Mouse (Mus musculus) effector memory CD4-positive, alpha-beta T cell, adult 7 months (primary cell): ENCODE measurements around the gene Tnn. TPM values are rescaled to one million over a fixed set of nuclear protein-coding genes. Genes with fewer than 3 reads are reported as not detected.

Experiments used
- polyA plus RNA-seq: library from polyadenylated mRNA; unstranded; fragments of 100-300 nt; shearing (Covaris generic); gene quantifications from one replicate; pipeline ENCODE4 v1.2.1, GENCODE M21; 2017

Tnn gene
- polyA plus RNA-seq = not detected

DNA sequence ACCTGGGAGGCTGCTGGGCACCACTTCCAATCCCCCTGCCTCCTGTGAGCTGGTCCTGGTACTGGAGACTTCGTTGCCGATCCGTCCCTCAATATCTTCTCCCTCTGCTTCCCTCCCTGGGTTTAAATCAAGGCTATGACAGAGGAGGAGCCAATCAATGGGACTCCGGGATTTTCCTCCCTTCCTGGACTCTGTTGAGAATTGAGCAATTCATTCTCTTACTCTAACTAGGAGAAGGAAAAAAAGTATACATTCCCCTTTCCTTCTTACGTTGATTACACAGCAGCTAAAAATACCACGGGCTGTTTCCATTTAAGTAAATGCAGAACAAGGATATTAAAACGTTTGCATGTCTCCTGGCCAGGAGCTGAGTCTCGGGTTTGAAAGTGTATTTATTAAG is at the start of gene Tnn:
Gene Tnn (minus strand): TSS at position 101 of the 400 bp plus-strand sequence.

DNA sequence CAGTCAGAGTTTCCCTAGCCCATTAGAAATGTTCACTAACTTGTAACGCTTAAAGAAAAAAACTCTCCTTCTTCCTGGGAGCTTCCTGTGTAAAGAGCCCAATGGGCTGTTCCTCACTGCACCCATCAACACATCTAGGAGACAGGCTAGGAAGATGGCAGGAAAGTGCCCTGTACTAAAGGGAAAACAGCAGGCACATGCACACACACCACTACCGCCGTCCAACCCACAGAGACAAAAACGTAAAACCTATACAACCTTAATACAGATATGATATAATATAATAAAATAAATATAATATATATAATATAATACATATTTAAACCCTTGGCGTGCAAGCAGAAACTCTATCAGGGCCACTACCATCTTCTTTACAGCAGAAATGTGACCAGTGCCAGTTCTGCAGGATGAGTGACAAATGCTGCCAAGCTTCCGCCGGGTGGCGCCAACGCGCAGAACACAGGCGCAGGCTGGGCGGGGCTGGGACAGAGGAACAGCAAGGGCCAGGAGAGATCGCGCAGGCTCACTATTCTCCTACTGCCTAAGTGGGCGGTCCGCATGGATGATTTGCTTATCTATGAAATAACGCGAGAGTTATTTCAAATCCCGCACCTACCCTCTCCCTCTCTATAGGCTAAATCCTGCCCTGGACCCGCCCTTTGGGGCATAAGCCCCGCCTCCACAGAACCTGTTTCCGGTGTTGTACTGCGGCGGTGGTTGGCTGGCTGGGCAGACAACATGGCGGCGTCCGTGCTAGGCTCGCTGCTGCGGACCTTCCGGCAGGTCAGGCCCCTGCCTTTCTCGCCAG is 41.4 kb upstream of the Tnn start, which contains the start of gene Mrps14:
Gene Mrps14 (plus strand): TSS at position 687 of the 808 bp plus-strand sequence.

DNA sequence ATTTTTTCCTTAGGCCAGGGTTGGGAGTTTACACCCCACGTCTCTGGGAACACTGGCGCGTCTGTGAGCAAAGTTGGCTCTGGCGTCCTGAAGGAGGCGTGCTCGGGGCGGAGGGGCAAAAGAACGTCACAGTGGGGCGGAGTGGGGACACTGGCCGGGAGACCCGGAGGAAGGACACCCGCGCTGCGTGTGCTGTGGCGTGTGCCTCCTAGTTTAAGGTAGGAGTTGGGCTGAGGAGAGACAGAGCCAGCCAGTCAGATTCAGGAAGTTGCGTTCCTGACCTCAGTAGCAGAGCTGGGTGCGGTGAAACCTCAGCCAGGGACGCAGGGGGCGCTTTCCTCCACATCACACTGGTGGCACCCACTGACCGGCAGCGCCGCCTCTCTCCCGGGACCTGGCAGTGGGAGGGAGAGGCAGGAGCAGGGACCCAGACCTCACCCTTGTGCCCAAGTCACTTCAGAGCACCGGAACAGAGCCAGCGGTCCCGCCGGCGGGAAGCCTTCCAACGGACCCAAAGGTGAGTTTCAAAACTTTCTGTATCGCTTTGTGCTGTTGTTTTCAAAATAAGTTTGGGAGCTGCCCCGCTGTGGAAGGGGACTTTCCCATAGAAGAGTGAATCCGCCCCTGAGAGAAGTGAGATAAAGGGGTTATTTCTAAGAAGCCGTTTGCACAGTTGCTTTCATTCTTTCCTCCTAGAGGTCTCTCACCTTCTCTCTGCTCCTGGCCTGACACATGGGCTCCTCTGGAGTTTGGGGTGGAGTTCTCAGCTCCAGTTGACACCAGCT is 109.0 kb downstream of the Tnn start, which contains the start of gene 4930523C07Rik:
Gene 4930523C07Rik (plus strand): TSS at position 146 of the 785 bp plus-strand sequence.

Other genes starting within 250 kb of the Tnn start
- gene 4930523C07Rik, start 109.2 kb downstream of the Tnn start, polyA plus RNA-seq = 714 TPM
- gene Mrps14, start 41.6 kb upstream of the Tnn start, polyA plus RNA-seq = 108 TPM
- 133 TPM for gene Cacybp, start 59.3 kb upstream of the Tnn start, polyA plus RNA-seq